Mouse (Mus musculus) small intestine, adult 2 months (tissue): ENCODE data around the gene Cd300e.

Source experiments
- CTCF ChIP-seq: fragments of 200-500 bp; IDR thresholded peaks from 2 replicates; pipeline ENCODE4 v1.5.1; 2012; ENCODE audit warnings: low read depth, mild to moderate bottlenecking, control low read depth, inconsistent platforms, low read length, moderate library complexity, mixed read lengths; ENCODE audit not compliant: insufficient replicate concordance, insufficient read length; ENCODE audit errors: extremely low read depth
- POLR2A ChIP-seq: fragments of 200-500 bp; IDR thresholded peaks from 2 replicates; pipeline ENCODE4 v1.6.1; 2012; ENCODE audit warnings: low read depth, mild to moderate bottlenecking, control low read depth, inconsistent platforms, low read length, moderate library complexity

DNA sequence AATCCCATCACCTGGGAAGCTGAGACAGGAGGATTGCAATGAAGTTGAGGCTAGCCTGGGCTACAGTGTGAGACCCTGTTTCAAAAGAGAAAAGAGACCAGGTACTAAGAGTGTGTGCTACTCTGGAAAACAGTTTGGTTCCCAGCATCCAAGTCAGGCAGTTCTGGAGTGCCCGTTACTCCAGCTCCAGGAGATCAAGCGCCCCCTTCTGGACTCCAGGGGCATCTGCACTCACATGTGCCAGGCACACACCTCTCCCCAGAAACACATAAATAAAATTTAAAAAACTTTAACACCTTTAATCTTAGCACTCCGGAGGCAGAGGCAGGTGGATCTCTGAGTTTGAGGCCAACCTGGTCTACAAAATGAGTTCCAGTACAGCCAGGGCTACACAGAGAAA, 19.4 kb upstream of the Cd300e start:
- no peak for TF ChIP-seq CTCF
- no peak for TF ChIP-seq POLR2A
